Mouse (Mus musculus) E14TG2a.4 (cell line): ENCODE measurements around the gene Slc25a19.
"Not testable (repeated sequence)": the region's sequence is repeated elsewhere in the genome, so short reads cannot be mapped to it uniquely, and the experiment has no call there.

ENCODE experiments used
- H3K27me3 ChIP-seq: 2 replicates; pipeline ENCODE4 v1.6.1; 2014; ENCODE audit warnings: low read length, control low read depth; ENCODE audit not compliant: insufficient read depth
- H3K36me3 ChIP-seq: 2 replicates; pipeline ENCODE4 v1.6.1; 2014; ENCODE audit warnings: low read length, control low read depth; ENCODE audit not compliant: insufficient read depth
- H3K4me1 ChIP-seq: replicated peaks from 2 replicates; pipeline ENCODE4 v1.6.1; 2014; ENCODE audit warnings: low read depth, low read length, control low read depth
- H3K4me3 ChIP-seq: replicated peaks from 2 replicates; pipeline ENCODE4 v1.5.1; 2014; ENCODE audit warnings: mild to moderate bottlenecking, low read length
- H3K9me3 ChIP-seq: 2 replicates; pipeline ENCODE4 v1.6.1; 2014; ENCODE audit warnings: low read length, control low read depth
- CTCF ChIP-seq: conservative IDR thresholded peaks from 2 replicates; pipeline ENCODE4 v1.5.1; 2014; ENCODE audit warnings: low read length
- NANOG ChIP-seq: IDR thresholded peaks from 2 replicates; pipeline ENCODE4 v1.6.1; 2014; ENCODE audit warnings: borderline replicate concordance, low read length, mixed read lengths
- POU5F1 ChIP-seq: IDR thresholded peaks from 2 replicates; pipeline ENCODE4 v1.6.1; 2014; ENCODE audit warnings: low read length, borderline replicate concordance

Slc25a19 gene

GRCm38 (mm10) chr11:115663676-115664335 is 35.7 kb upstream of the Slc25a19 start:
- no peak overlapping the region for H3K4me3 ChIP-seq
- H3K27me3 ChIP-seq = no peaks in the 10 kb centered on the region
- peaks cover 52% of the 10 kb centered on the region for H3K4me1 ChIP-seq
- no peak for TF ChIP-seq NANOG
- TF ChIP-seq CTCF = no peak
- TF ChIP-seq POU5F1 = no peak
- H3K36me3 ChIP-seq = peaks cover 48% of the 10 kb centered on the region
- no peaks in the 10 kb centered on the region for H3K9me3 ChIP-seq

GRCm38 (mm10) chr11:115660376-115660775 is 32.3 kb upstream of the Slc25a19 start:
- H3K36me3 ChIP-seq = peaks cover 45% of the 10 kb centered on the region
- no peaks in the 10 kb centered on the region for H3K27me3 ChIP-seq
- no peaks in the 10 kb centered on the region for H3K9me3 ChIP-seq
- H3K4me3 ChIP-seq = no peak overlapping the region
- peaks cover 54% of the 10 kb centered on the region for H3K4me1 ChIP-seq
- no peak for TF ChIP-seq POU5F1
- no peak for TF ChIP-seq CTCF
- no peak for TF ChIP-seq NANOG

GRCm38 (mm10) chr11:115658521-115658920 is 30.4 kb upstream of the Slc25a19 start:
- H3K36me3 ChIP-seq = peaks cover 51% of the 10 kb centered on the region
- H3K9me3 ChIP-seq = no peaks in the 10 kb centered on the region
- no peak overlapping the region for H3K4me3 ChIP-seq
- no peak for TF ChIP-seq NANOG
- no peak for TF ChIP-seq POU5F1
- no peak for TF ChIP-seq CTCF
- H3K27me3 ChIP-seq = no peaks in the 10 kb centered on the region
- H3K4me1 ChIP-seq = peaks cover 44% of the 10 kb centered on the region

GRCm38 (mm10) chr11:115654128-115654527 is 26.0 kb upstream of the Slc25a19 start:
- peaks cover 67% of the 10 kb centered on the region for H3K36me3 ChIP-seq
- no peaks in the 10 kb centered on the region for H3K9me3 ChIP-seq
- peaks cover 42% of the 10 kb centered on the region for H3K4me1 ChIP-seq
- H3K27me3 ChIP-seq = no peaks in the 10 kb centered on the region
- TF ChIP-seq NANOG = no peak
- no peak for TF ChIP-seq CTCF
- no peak for TF ChIP-seq POU5F1
- H3K4me3 ChIP-seq = no peak overlapping the region

GRCm38 (mm10) chr11:115653194-115653593 is 25.1 kb upstream of the Slc25a19 start:
- no peak overlapping the region for H3K4me3 ChIP-seq
- H3K9me3 ChIP-seq = no peaks in the 10 kb centered on the region
- peaks cover 46% of the 10 kb centered on the region for H3K4me1 ChIP-seq
- no peaks in the 10 kb centered on the region for H3K27me3 ChIP-seq
- peaks cover 76% of the 10 kb centered on the region for H3K36me3 ChIP-seq
- TF ChIP-seq NANOG (no peak), CTCF (no peak)

GRCm38 (mm10) chr11:115651680-115652079 is 23.6 kb upstream of the Slc25a19 start:
- Histone ChIP-seq H3K9me3 (no peaks in the 10 kb centered on the region), H3K4me3 (no peak overlapping the region), H3K27me3 (no peaks in the 10 kb centered on the region), H3K36me3 (peaks cover 87% of the 10 kb centered on the region), H3K4me1 (peaks cover 52% of the 10 kb centered on the region)
- TF ChIP-seq POU5F1 = no peak
- TF ChIP-seq CTCF = no peak
- no peak for TF ChIP-seq NANOG

- TF ChIP-seq NANOG (no peak), CTCF (no peak), POU5F1 (no peak)
- Histone ChIP-seq H3K4me1 (peaks cover 56% of the 10 kb centered on the region), H3K36me3 (peaks cover 94% of the 10 kb centered on the region), H3K9me3 (no peaks in the 10 kb centered on the region), H3K4me3 (no peak overlapping the region), H3K27me3 (no peaks in the 10 kb centered on the region)
These were observed 21.6 kb upstream of the Slc25a19 start for GRCm38 (mm10) chr11:115649706-115650105.

- Histone ChIP-seq H3K4me1 (peaks cover 68% of the 10 kb centered on the region), H3K4me3 (no peak overlapping the region), H3K9me3 (no peaks in the 10 kb centered on the region), H3K27me3 (no peaks in the 10 kb centered on the region), H3K36me3 (peaks cover 81% of the 10 kb centered on the region)
- no peak for TF ChIP-seq POU5F1
- TF ChIP-seq NANOG = no peak
- peak; percentile 60 for TF ChIP-seq CTCF
These were observed 19.4 kb upstream of the Slc25a19 start for GRCm38 (mm10) chr11:115647459-115647858.

- no peaks in the 10 kb centered on the region for H3K9me3 ChIP-seq
- H3K27me3 ChIP-seq = no peaks in the 10 kb centered on the region
- H3K36me3 ChIP-seq = peaks cover 80% of the 10 kb centered on the region
- TF ChIP-seq POU5F1 = no peak
- TF ChIP-seq NANOG = no peak
- no peak for TF ChIP-seq CTCF
- H3K4me3 ChIP-seq = no peak overlapping the region
- H3K4me1 ChIP-seq = peaks cover 76% of the 10 kb centered on the region
These were observed 18.3 kb upstream of the Slc25a19 start for GRCm38 (mm10) chr11:115646439-115646838.

GRCm38 (mm10) chr11:115645498-115645897 is 17.4 kb upstream of the Slc25a19 start:
- H3K9me3 ChIP-seq, H3K27me3 ChIP-seq, H3K4me3 ChIP-seq: not testable (repeated sequence)
- Histone ChIP-seq H3K36me3 (peaks cover 72% of the 10 kb centered on the region), H3K4me1 (peaks cover 85% of the 10 kb centered on the region)
